Mouse (Mus musculus) C2C12 (cell line): ENCODE measurements at regions not wholly inside any gene's neighbourhood (a gene's known extent, or its start where the extent isn't known, plus 50 kb on each side); places are given as distances from the start of the nearest gene placed in this dataset.

Experiments used
- CEBPB ChIP-seq: IDR thresholded peaks from one replicate; pipeline ENCODE4 v1.6.1; 2011; ENCODE audit warnings: low read depth, mild to moderate bottlenecking, control low read depth, moderate library complexity
- CTCF ChIP-seq: IDR thresholded peaks from one replicate; pipeline ENCODE4 v1.5.1; 2011; ENCODE audit not compliant: control insufficient read depth, insufficient read depth, insufficient read length
- FOSL1 ChIP-seq: IDR thresholded peaks from one replicate; pipeline ENCODE4 v1.8.0; 2011; ENCODE audit warnings: mild to moderate bottlenecking, low read length; ENCODE audit not compliant: poor library complexity, insufficient read depth, severe bottlenecking
- MAX ChIP-seq: IDR thresholded peaks from one replicate; pipeline ENCODE4 v1.6.1; 2011; ENCODE audit warnings: mild to moderate bottlenecking, control low read depth
- MYOG ChIP-seq: IDR thresholded peaks from one replicate; pipeline ENCODE4 v1.6.1; 2011; ENCODE audit not compliant: control insufficient read depth, insufficient read length; ENCODE audit errors: extremely low read depth

DNA sequence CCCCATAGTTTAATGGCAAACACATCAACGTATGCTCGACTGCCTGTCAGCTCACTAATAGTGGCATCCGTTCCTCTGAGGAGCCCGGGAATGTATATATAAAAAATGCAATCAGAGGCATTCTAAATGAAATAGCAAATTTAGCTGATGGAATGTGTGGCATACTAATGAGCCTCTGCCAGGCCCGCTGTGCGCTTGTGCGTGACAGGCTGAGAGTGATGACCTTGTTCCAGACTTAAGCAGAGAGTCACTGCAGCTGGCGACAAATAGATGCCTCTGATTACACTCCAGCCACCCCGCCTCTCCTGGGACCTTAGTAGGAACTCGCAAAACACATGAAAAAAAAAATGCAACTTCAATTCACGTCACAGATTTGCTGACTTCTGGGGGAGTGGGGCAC, 252.0 kb upstream of the Daam1 start:
- TF ChIP-seq CTCF (no peak), MAX (no peak), CEBPB (no peak), MYOG (no peak), FOSL1 (no peak)
